Mouse (Mus musculus): Measurements from ENCODE around the gene Msh5.

DNA sequence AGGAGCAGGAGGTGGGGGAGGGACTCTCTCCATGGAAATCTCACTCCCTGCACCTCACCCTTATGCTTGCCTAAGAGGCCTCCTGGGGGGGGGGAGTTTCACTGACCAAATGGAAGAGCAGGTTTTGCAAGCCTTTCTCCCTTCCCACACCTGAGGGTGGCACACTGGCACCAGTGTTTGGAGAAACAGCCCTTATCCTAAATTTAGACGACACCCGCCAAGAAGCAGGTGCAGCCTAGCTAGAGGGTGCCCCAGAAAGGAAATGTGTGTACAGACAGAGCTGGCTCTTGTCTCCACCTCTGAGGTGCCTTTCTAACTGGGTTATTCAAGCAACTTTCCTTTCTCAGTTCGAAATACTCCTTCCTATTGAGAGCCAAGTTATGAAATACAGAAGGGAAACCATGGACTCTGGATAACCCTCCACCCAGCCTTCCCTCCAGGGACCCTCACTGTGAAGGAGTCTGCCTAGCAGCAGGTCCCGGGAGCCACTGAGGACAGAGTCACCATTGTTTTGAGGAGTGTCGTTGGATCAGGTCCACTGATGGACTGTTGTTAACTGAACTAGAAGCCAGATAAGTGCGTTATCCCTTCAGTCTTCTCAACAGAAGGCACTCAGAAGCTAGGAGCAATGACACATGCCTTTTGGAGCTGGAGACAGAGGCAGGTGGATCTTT, 24.1 kb upstream of the Msh5 start:
- TF ChIP-seq CTCF (IDR thresholded peaks at IDR 0.05; ENCODE audit: low read depth, low read length) (no peak), POLR2A (IDR thresholded peaks at IDR 0.05; ENCODE audit: borderline replicate concordance, low read depth, low read length) (no peak)

Data from bone marrow macrophage, adult 2 months (primary cell).